Mouse (Mus musculus): ENCODE results near the gene Abcf1.

- TF ChIP-seq CTCF (IDR thresholded peaks at IDR 0.05; ENCODE audit: low read depth, low read length) (no peak), POLR2A (IDR thresholded peaks at IDR 0.05; ENCODE audit: borderline replicate concordance, low read depth, low read length) (no peak)
Observed at GRCm38 (mm10) chr17:35920384-35920783, 49.2 kb downstream of the Abcf1 start.

Measured in bone marrow macrophage, adult 2 months (primary cell).